Mouse (Mus musculus) left cerebral cortex, adult 8-10 months (tissue): ENCODE results near the gene Preb. TPM values are rescaled to one million over a fixed set of nuclear protein-coding genes. Genes with fewer than 3 reads are reported as not detected.

Source experiments
- DNase-seq, 2 experiments: peaks; one replicate each; pipeline ENCODE4 v3.0.0; 2022; ENCODE audit warnings: low spot score in 2 of 2
- total RNA-seq, 4 experiments: library from RNA; stranded (reverse); gene quantifications; 2 replicates each; pipeline ENCODE4 v1.2.4; 2022

Preb gene
- total RNA-seq = 100 to 1,000 TPM; 114 to 135 (median 128) TPM

DNA sequence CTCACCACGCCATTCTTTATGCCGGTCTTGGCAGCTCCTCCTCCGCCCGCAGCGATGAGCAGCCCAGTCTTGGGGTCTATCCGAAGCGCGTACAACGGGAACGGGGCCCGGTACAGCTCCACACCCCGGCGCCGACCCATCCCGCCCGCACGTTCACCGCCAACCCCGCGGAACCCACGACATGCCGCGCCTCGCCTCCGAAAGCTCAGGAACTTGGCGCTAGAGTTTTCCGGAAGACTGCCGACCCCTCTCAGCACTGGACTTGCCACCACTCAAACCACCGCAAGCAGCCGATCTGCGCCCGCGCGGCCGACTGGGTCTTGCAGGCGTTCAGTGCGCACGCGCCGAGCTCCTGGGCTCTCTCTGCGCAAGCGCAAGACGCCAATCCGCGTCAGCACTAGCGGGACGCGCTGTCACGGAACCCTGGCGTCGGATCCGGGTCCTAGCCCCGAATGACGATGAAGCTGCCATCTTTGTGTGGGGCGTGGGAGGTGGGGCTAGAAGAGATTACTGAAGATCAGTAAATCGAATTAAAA, at the start of gene Preb:
Preb (minus strand) TSS at position 396 of the 536 bp plus-strand sequence.
- DNase-seq = peak; percentile 97

- DNase-seq = peak; percentile 73 to 86
Observed at GRCm38 (mm10) chr5:31004184-31004583, 44.0 kb upstream of the Preb start.

- DNase-seq = no peak
Observed at GRCm38 (mm10) chr5:31001560-31001959, 41.4 kb upstream of the Preb start.

- DNase-seq = no peak
Observed at GRCm38 (mm10) chr5:31000993-31001392, 40.8 kb upstream of the Preb start.

GRCm38 (mm10) chr5:31000122-31000521, 40.0 kb upstream of the Preb start:
- DNase-seq = no peak

- no peak for DNase-seq
Observed at GRCm38 (mm10) chr5:30999324-30999723, 39.2 kb upstream of the Preb start.

- no peak for DNase-seq
Observed at GRCm38 (mm10) chr5:30998306-30998705, 38.1 kb upstream of the Preb start.

DNA sequence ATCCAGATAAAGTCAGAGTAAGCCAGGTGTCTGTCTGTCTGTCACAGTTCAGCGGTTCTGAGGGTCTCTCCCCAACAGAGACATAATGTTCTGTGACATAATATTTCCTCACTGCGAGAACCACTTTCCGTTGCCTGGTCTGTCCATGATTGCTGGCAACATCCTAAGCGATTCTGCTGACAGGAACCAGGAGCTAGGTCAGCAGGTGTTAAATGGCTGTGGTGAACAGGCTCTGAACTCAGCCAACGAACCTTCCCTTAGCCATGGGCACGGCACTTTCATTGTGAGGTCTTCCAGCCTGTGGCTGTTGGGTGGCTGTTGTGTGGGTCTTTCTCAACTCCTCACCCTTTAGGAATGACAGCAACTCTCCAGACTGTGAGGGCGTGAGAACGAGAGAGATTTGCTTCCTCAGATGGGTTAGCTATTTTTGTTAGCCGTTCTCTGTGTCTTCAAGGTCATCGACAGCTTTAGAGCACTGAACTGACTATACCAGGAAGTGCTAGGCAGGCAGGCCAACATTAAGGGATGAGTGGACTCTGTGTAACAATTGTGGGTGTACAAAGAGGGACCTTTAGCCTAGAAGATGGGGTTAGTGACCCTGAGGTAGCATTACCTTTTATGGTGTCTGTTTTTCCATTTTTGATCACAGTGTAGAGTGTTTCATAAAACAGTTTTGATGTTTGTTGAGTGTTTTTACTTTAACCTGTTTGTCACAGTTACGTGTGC, 34.9 kb upstream of the Preb start:
- no peak for DNase-seq

- DNase-seq = peak in 1 of 2 experiments; percentile 40
Observed at GRCm38 (mm10) chr5:30994074-30994473, 33.9 kb upstream of the Preb start.

GRCm38 (mm10) chr5:30992980-30993676, 33.0 kb upstream of the Preb start:
- peak; percentile 26 to 78 for DNase-seq

GRCm38 (mm10) chr5:30982357-30982756, 22.2 kb upstream of the Preb start:
- DNase-seq = peak; percentile 11 to 59

GRCm38 (mm10) chr5:30974870-30975656, 14.9 kb upstream of the Preb start:
- DNase-seq = no peak

- no peak for DNase-seq
Observed at GRCm38 (mm10) chr5:30969440-30969839, 9.3 kb upstream of the Preb start.

GRCm38 (mm10) chr5:30968416-30968815, 8.3 kb upstream of the Preb start, which contains the start of gene Tcf23:
TSS of gene Tcf23 (plus strand) at chr5:30968662.
- no peak for DNase-seq

GRCm38 (mm10) chr5:30966189-30966588, 6.0 kb upstream of the Preb start:
- DNase-seq = no peak

DNA sequence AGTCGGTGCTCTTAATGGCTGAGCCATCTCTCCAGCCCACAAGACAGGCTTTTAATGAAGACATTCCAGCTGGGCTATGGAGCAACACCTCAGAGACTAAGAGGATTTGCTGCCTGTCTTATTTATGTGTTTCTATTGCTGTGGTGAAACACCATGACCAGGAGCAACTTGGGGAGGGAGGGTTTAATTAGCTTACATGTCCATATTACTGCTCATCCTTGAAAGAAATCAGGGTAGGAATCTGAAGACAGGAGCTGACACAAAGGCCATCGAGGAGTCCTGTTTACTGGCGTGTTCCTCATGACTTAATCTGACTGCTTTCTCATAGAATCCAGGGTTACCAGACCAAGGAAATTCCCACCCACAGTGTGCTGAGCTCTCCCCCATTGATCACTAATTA, 3.8 kb upstream of the Preb start:
- DNase-seq = no peak

GRCm38 (mm10) chr5:30961545-30962505, 1.7 kb upstream of the Preb start:
- no peak for DNase-seq

GRCm38 (mm10) chr5:30960814-30961213, 653 bp upstream of the Preb start:
- no peak for DNase-seq

GRCm38 (mm10) chr5:30959198-30959854, 835 bp downstream of the Preb start:
- no peak for DNase-seq

DNA sequence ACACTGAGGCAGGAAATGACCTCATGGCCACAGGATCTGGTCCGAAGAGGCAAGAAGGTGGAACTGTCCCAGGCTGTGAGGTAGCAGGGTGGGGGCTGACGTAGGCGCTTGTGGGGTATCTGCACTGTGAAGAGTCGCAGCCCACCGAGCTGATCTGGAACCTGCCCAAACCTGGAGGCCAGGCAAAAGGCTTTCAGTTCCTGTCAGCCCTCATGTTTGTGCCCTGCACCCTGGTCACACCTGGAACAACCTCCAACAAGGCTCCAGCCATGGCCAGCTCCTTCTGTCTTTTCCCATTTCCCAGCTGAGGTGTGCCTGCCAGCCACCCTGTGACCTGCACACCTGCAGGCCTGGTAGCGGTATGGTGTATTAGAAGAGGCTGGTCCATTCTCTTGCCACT, 2.3 kb downstream of the Preb start:
- no peak for DNase-seq
